Mouse (Mus musculus) embryo, embryonic 11 days (tissue): ENCODE measurements around the gene Chd9.

Source experiments
- DNase-seq: peaks from one replicate; pipeline ENCODE4 v3.0.0-alpha.2; 2015

The Chd9 gene

DNA sequence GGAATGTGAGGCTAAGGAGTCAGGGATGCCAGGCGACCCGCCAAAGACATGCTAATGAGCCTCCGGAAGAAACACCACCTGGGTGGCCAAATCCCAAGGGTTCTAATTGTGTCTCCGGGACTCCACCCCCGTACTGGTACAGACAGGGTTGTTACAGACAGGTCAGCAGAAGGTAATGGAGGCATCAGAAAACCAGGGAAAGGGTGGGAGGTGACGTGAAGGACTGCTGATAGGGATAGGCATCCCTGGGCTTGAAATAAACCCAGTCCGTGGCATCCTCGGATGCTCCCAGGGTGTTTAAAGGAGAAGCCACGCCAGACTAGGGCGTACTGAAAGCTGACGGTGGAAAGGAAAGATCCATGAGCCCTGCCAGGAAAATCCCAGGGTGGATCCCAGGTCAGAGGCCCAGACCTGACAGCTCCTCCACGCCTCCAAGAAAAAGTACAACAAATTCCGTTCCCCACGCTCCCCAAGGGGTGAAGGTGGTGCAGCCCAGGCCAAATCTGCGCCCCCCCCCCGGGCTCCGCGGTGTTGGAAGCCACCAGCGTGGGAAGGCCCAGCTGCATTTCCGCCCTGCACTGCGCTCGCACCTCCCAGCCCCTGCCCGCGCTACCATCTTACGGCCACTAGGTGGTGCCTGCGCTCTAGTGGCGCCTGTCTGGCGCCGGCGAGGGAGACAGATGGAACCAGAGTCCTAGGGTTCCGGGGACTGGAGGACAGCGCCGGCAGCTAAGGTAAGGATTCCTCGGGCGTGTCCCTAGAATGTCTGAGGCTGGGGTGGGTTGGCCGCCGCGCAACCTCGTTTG, at the start of gene Chd9:
Gene Chd9 (plus strand): TSS at position 172 of the 806 bp plus-strand sequence.
- DNase-seq: peak; percentile 95

DNA sequence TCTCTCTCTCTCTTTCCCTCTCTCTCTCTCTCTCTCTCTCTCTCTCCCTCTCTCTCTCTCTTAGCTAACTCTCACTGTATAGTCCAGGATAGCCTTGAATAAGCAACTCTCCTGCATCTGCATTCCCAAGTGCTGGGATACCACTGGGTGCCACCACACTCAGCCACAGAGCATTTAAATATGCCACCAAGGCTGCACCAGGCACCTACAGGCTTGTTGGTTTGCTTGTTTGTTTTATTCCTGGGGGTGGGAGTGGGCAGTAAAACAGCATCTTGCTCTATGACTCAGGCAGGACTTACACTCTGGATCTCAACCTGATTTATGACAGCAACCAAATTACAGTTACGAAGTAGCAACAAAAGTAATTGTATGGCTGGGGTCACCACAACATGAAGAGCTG, 36.5 kb upstream of the Chd9 start:
- DNase-seq: no peak

DNA sequence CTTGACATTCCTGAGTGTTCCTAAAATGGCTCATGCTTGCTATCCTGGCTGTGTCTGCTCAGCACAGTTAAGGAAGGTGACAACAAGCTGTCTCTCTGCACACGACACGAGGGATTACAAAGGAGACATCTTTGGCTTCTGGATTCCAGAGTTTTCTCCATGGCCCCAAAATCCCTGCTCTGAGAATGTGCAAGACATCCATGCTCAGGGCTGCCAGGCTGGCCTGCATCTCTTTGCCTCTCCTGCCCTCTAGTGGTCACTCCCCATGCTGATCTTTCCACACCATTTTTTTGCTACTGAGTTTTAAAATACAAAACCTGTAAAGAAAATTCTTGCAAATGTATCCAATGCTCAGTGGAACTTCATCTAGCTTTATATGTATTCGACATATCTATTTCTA, 34.4 kb upstream of the Chd9 start:
- peak; percentile 86 for DNase-seq

DNA sequence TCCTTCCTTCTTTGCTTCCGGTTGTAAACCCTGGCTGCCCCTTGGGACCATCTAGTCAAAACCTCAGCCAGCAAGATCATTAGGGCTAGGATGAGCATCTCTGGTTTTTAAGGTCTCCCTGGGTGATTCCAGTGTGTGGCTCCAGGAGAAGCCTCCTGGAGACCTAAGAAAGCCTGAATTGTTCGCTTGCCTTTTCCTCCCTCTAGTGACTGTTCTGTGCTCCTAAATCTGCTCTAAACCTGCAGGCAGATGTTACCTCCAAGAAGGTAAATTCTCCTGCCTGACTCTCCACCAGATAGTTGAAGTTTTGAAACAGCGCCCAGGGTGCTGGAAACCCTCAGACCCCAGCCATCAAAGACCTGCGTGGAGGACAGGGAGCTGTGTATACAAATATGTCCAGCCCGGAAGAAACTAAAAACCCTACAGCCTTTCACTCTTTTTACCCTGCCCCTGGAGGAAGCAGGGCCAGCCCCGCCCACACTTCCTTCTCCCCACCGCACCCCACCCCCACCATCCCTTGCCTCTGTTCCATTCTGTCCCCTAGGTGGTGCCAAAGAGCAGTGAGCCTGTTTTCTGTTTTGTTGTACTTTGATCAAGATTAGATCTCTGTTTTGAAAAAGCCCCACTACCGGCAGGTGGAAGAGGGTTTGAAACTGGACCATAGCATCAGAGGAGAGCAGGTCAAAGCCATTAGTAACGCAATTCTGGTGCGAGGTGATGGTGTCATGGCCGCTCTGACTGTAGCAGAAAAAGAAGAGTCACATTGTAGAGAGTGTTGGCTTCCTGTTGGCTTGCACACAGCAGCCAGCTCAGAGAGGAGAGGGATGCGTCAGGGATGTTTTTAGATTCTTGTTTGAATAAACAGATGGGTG, 32.9 kb upstream of the Chd9 start:
- peak; percentile 88 for DNase-seq

DNA sequence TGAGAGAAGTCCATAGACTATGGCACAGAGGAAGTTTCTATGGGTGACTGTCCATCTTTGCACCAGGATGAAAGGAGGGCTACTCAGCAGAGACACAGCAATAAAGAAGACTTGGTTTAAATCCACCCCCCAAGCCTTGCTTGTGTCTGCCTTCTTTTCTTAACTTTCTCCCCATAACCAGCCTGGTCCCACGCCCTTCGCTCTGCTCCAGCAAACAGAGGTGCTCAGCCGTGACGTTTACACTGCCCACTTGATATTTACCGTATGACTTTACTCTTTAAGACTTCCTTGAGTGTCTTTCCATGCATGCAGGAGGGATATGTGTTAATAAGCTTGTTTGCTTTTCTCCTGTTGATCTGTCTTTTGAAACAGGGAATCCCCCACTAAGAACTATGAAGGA, 28.7 kb upstream of the Chd9 start:
- DNase-seq: no peak

DNA sequence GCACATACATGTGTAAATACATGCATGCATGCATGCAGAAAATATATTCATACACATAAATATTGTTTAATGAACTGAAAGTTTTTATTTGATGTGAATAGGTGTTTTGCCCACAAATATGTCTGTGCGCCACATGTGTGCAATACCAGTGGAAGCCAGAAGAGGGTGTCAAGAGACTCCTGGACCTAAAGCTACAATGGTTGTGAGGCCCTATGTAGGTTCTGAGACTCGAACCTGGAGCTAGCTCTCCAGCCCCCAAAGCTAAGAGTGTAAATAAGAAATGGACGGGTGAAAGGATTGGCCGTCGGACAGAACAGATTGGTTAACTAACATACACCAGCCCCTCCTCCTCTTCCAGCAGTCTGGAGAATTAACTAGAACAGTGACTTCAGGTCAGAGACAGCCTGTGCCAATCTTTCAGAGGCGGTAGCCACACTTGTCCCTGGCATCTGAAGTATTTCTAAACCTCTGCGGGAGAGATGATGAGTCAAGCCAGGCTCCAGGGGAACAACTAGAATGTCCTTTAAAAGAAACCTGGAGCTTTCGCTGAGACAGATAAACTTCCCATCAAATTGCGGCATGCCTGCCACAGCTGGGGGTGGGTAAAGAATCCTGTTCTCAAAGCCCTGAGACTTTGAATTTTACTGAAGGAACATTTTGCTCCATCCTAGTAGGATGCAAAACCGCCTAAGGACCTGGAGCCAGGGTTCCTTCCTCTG, 14.4 kb upstream of the Chd9 start:
- DNase-seq: no peak

DNA sequence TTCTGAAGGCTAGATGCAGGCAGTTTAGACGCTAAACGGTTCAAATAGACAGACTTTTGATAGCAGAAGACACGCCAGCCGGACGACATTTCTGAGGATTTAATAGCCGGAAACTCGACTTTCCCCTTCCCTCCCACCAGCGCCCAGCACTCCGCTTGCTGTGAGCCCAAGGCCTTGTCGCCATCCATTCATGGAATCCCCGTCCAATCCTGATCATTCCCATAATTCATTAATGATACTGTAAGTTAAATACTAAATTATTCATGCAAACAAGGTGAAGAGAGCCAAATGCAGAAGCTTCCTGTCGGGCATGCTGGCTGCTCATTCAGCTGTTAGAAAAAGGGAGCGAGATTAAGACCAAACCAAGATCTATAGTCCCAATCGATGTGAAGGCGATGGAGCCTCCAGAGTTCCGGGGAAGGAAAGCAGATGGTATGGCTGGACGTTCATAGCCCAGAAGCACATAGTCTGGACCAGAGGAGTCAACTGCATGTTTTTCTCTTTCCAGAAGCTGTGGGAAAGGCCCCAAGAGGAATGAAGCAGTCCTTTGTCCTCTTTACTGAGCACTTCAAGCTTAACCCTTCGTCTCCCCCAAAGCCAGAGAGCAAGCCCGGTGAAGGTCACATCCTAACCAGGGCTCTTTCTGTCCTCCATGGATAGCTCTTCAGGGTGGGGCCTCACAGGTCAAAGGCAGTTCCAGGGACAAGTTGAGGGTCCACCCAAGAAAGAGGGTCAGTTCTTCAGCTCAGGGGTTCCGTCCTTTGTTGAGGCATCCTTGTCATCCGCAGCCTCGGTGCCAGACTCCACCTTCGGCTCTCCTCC, 11.9 kb upstream of the Chd9 start:
- DNase-seq: no peak

DNA sequence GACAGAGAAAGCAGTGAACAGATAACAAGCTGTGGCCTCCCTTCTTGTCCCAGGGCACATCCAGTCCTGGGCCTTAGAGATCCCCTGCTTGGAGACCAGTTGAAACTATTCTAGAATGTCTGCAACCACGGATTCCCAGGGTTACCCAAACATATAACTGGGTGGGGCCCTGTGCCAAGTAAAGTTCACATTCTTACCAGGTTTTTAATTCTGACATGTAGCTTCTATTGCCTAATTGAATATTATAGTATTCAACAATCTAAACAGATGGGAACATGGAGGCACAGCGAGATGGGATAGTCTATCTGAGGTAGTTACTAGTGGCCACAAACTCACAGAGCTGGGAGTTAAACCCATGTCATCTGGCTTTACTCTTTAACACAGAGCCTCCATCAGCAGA, 10.9 kb upstream of the Chd9 start, which contains the start of gene Gm19935:
Gene Gm19935 (minus strand): TSS at position 101 of the 400 bp plus-strand sequence.
- no peak for DNase-seq

DNA sequence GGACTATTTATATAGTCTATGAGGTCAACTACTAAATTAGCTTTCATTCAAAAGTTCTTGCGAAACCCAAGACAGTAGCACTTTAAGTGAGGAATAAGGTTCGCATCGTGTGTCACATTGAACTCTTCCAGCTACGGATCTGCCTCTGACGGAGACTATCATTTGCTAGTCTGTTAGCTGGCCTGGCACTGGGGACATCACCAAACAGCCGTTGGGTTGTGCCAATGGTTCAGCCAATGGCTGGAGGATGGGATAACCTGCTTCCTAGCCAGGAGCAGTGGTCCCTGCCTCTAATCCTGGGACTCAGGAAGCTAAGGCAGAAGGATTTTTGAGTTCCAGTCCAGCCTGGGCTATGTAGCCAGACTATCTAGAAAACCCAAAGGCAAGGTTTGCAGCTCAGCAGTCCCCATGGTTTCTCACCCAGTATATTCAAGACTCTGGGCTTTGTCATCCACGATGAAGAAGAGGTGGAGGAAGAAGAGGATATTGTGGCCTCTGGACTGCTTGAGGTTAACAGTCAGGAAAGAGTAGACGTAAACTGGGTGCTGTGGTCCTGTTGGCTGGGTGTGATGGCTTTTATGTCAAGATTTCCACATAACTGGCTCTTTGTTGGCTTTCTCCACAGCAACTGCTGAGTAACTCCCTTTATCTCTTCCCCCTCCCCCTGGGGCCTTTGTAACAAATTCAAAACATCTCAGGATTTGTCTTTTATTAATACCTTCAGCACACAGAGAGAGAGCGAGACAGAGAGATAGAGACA, 8.4 kb upstream of the Chd9 start:
- DNase-seq: no peak

DNA sequence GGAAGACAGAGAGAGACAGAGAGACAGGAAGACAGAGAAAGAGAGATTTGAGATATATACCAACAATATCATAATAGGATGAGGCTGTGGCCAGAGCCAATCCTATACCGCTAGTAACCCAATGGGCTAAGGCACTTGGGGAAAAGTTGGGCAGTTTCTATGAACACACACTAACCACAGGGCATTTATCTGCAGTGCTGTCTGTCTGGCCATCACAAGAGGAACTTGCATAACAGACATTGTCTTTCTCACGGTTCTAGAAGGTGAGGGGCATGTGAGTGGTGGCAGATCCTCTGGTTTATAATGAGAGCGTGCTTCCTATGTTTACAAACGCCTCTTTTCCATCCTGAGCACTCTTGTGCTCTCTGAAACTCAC, 7.8 kb upstream of the Chd9 start:
- DNase-seq: no peak

DNA sequence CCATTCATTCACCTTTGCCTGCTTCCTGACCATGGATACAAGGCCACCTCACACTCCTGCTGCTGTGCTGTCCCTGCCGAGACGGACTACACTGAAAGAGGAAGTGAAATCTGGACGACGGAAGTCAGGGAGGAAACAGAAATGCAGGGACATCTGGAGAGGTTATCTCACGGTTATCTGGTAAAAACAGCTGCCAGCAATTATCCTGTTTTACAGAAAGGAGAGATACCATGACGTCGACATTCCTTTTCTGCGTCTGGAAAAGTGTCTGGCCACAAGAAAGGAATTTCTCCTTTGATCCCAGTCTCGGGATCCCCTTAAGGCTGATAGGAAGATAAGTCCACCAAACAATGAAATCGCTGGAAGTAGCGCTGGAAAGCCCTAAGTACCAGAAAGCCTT, 5.7 kb upstream of the Chd9 start:
- peak; percentile 49 for DNase-seq

DNA sequence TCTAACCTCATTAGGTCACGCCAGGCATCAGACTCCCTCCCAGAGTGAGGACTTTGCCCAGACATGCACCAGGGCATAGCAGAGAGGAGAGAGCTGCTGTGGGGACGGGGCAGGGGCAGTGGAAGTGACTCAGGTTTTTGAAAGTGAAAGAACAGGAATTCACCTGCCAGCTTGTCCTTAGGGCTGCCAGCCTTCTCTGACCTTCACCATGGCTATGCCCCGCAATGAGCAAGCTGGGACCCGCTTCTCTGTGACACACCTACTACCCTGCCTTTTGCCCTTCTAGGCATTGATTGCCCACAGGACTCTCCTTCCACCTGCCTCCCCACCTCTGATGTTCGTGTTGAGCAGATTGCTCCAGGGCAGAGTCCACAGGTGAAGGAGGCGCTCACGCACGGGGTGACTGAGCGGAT, 2.7 kb upstream of the Chd9 start:
- DNase-seq: no peak

DNA sequence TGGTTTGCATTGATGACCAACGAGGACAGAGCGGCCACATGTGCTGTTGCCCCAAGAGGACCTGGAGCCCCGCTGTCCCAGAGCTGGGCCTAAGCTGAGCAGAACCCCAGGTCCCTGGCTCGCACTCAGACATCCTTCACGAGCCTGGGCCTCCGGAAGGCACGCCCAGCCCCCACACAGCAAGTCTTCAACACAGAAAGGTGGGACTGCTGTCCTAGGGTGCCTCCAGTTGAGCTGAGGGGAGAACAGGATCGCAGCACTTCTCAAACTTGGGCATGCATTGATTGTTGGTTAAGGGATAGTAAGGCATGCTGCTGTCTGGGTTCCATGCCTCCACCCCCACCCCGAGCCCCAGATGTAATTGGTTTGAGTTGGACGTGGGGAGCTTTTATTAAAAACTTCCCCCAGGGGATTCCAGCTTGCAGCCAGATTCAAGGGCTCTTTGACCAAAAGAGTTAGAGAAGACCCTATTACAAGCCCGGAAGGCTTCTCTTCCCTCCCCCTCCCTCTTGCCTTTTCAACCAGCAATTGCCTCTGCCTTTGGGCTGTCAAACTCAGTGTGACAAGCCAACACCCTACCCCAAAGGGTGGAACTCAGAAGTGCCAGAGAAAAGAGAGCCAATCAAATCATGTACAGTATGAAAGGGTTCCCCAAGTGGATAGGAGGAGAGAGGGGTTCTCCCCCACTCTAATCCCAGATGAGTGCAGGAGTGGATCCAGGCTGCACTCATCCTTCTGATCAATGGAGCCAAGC, 1.0 kb downstream of the Chd9 start:
- DNase-seq: peak; percentile 55

DNA sequence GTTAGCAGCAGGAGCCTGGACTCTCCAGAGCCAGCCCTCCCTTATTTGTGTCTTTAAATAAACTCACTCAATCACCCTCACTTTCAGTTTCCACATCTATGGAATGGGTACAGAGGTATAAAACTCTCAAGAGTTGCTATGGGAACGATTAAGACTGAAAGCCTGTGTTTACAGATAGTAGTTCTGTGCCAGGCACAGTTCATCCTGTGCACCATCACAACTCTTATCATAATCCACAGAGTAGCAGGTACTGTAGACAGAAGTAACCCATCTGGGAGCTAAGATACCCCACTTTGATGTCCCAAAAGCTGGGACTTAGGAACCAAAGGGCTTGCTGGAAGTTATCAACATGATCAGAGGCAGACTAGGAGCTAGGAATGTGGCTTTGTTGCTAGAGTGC, 1.7 kb downstream of the Chd9 start:
- no peak for DNase-seq

DNA sequence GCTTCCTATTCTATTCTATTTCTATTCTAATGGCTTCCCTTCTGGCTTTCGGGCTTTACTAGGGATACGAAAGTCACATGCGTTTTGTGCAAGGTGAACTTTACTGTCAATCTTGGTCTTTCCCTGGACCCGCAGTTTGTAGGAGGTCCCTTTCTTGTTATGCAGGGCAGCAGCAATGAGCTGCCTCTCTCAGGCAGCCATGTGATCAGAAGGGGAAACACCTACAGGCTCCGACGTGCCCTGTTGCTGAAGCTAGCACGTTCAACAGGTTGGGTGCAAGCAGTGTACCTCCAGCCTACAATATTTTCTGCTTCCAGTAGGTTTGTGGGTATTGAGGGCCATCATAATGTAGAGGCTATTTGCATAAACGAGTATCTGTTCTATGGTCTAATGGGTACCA, 2.8 kb downstream of the Chd9 start:
- no peak for DNase-seq

DNA sequence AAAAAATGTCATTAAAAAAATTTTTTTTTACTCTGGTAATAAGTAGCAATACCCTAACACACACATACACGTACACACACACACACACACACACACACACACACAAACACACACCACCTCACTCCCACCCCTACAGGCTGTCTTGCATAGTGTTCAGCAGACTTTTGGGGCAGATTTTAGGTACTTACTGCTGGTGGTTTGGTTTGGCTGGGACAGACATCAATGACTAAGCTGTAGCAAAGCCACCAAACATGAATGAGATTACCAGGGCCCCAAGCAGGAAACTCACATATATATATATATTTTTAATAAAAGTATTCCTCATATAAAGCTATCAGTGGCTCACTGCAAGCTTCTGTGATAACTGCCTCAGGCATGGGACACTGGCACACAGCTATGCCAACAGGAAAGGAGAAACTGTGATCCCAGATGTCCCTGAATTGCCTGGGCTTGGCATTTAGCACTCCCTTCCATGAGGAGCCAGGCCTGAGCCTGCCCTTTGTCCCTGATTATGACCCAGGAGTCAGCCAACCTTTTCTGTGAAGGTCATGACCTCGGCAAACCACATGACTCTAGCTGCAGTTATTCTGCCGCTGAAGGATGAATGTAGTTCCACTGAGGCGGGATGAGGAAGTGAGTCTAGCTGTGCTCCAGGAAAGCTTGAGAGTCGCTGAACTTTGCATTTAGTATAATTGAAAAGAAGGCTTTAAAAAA, 4.6 kb downstream of the Chd9 start:
- DNase-seq: peak; percentile 38

DNA sequence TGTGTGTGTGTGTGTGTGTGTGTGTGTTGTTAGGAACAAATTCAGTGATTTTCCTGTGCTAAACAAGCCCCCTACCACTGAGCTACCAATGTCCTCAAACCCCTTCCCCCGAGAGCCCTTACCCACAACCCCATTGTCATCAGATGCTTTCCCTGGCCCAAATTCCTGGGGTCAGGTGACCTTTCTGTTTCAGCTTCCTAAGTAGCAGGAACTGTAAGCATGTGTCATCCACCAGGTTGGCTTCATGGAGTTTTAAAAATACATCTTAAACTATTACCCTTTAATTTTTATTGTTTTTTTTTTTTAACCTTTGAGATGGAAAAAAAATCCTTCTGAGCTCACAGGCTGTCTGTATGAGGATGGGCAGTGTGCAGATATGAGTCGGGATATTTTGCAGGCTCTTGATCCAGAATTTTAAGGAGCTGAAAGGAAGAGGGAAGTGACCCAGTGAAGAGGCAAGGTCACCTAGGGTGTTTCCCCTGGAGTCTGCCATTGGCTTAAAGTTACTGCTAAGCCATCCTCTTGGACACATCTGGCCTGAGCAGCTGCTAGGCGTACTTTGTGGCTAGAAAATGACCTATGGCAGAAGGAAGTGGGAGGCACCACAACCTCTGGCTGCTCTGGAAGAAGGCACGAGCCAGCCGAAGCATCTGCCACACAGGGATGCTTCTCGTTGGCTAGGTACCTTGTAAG, 5.6 kb downstream of the Chd9 start:
- DNase-seq: no peak

DNA sequence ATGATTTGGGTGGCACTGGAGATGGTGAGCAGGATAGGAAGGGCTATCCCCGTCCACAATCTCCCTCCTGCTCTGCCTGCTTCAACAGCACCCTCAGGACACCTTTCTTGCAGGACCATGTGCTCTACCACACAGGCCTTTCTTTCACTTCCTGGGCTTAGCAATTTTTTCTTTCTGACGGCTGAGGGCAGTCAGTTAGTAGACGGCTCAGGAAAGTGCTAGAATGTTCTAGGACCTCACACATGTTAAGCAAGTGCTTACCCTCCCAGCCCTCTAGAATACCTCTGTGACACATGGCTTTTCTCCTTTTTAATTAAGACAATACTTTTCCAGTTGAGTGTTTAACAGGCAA, 6.1 kb downstream of the Chd9 start:
- no peak for DNase-seq

DNA sequence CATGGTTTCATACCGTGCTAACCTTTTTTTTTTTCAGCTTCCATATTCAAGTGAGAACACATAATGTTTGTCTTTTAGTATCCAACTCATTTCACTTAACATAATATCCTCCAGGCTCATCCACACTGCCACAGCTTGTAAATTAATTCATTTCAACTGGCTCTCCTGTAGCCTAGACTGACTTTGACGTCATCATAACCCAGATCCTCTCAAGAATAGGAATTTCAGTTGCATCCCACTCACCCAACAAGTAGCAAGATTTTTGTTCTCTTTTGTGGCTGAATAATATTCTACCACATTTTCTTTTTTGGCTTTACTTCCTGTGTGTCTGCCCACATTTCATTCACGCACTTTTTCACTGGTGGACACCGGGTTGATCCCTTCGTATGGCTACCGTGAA, 9.3 kb downstream of the Chd9 start:
- DNase-seq: no peak
